Mouse (Mus musculus): ENCODE measurements around the gene Olfr768.
"Not testable (repeated sequence)": the region's sequence is repeated elsewhere in the genome, so short reads cannot be mapped to it uniquely, and the experiment has no call there.

Gene Olfr768

GRCm38 (mm10) chr10:129099275-129099674 lies at the start of gene Olfr768:
Olfr768 (minus strand) TSS chr10:129099375.
- no peak for DNase-seq (ENCODE audit: low spot score in 2 of 2)

- DNase-seq (ENCODE audit: low spot score in 2 of 2) = no peak
These were observed 39.7 kb upstream of the Olfr768 start, which contains the start of gene Olfr770 for GRCm38 (mm10) chr10:129138898-129139297. Olfr770 (minus strand) TSS chr10:129138998.

- DNase-seq (ENCODE audit: low spot score in 2 of 2) = no peak
These were observed 18.6 kb upstream of the Olfr768 start, which contains the start of gene Olfr769 for GRCm38 (mm10) chr10:129117761-129118160. Olfr769 (minus strand) TSS chr10:129117861.

GRCm38 (mm10) chr10:129115146-129115545 lies 16.0 kb upstream of the Olfr768 start:
- DNase-seq (ENCODE audit: low spot score in 2 of 2) = no peak

GRCm38 (mm10) chr10:129101231-129101630 lies 2.1 kb upstream of the Olfr768 start:
- no peak for DNase-seq (ENCODE audit: low spot score in 2 of 2)

- not testable (repeated sequence) for DNase-seq (ENCODE audit: low spot score in 2 of 2)
These were observed 16.4 kb downstream of the Olfr768 start, which contains the start of gene Olfr767 for GRCm38 (mm10) chr10:129082810-129083209. Olfr767 (minus strand) TSS chr10:129082910.

GRCm38 (mm10) chr10:129068877-129069276 lies 30.3 kb downstream of the Olfr768 start, which contains the start of gene Olfr766-ps1:
Olfr766-ps1 (minus strand) TSS chr10:129068977.
- no peak for DNase-seq (ENCODE audit: low spot score in 2 of 2)

GRCm38 (mm10) chr10:129049898-129050297 lies 49.3 kb downstream of the Olfr768 start, which contains the start of gene Olfr765:
Olfr765 (minus strand) TSS chr10:129049998.
- DNase-seq (ENCODE audit: low spot score in 2 of 2) = not testable (repeated sequence)

Measured in cerebellum, postnatal 4 days (tissue).